Mouse (Mus musculus): ENCODE results near the gene Gm21627. TPM values are rescaled to one million over a fixed set of nuclear protein-coding genes. Genes with fewer than 3 reads are reported as not detected.
"Not testable (repeated sequence)": the region's sequence is repeated elsewhere in the genome, so short reads cannot be mapped to it uniquely, and the experiment has no call there.

Gene Gm21627
- polyA plus RNA-seq (2015; fragmentation: Nextera tagmentation; extraction: Ambion mirVana) = not detected in 2 replicates

DNA sequence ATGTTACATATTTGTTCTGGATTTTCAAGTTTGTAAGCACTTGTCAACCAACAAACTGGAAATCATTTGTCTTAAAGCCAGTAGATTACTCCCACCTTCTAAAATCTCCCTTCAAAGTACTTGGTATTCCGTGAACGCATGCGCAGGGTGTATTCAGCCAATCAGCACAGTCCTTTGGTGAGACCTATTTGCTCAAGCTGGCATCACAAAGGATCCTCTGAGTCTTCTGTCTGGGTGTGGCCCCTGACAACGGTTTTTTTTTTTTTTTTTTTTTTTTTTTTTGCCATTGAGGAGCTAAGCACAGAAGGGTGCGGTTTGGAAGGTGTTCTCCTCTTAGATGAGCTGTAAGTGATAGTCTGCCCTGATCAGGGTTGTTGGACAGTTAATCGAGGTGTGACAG lies at the start of gene Gm21627:
Gm21627 (plus strand) TSS at position 301 of the 400 bp plus-strand sequence.
- not testable (repeated sequence) for ATAC-seq; H3K36me3 ChIP-seq (ENCODE audit: control insufficient read depth, insufficient read depth, low read length); H3K27ac ChIP-seq (ENCODE audit: low read depth, low read length); H3K4me2 ChIP-seq (ENCODE audit: low read length); H3K27me3 ChIP-seq (replicated peaks; ENCODE audit: control insufficient read depth, insufficient read depth, low read length); H3K9me3 ChIP-seq (ENCODE audit: control insufficient read depth, low read length); H3K4me3 ChIP-seq (ENCODE audit: low read length); H3K4me1 ChIP-seq (ENCODE audit: control insufficient read depth, insufficient read depth, low read depth, low read length); H3K9ac ChIP-seq (ENCODE audit: low read depth, low read length)
- no CpG with 5 or more reads among the region's 6 CpGs for WGBS
